Mouse (Mus musculus): ENCODE measurements around the gene Pelo. TPM values are rescaled to one million over a fixed set of nuclear protein-coding genes. Genes with fewer than 3 reads are reported as not detected.

The Pelo gene
- polyA plus RNA-seq, 1 experiment from 2014 or later: 34.9 TPM

DNA sequence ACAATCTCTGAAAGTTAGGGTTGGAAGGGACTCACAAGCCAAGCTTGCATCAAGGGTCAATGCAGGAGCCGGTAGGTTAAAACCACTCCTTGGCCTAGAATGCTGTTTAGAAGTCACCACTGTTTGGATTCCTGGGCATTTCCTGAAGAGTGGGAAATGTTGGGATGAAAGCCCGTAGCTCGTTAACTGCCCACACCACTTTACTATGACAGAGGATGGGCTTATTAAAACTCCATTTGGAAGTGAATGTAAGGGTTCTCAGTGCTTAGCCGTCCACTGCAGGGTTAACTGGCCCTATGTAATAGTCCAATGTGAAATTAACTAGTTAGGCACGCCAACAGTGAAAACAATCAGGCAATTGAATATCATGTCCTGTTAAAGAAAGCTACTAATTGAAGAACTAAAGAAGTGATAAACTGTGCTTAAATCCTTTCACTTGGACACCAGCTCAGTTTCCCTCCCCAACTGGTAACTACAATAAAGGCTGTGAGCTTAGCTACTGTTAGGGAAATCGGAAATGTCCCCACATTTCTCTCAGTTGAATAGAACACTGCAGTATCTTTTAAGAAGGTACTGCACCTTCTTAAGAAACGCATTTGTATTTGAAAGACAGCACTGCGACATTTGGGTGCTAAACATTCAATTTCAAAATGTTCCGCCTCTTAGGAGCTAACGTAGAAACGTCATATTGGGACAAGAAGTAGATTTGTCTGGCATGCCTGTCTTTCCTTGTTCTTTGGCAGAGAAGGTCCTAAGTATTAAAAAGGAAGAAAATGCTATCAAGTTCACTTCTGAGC is 10.6 kb upstream of the Pelo start:
- CTCF ChIA-PET: interaction anchor here (0.7 to 1.5 kb wide), 10 partner anchors 9 to 120 kb away, joined by 3 to 9 read pairs (median 3); partner anchors contain the start of gene Pelo
- no peaks in the 10 kb centered on the region for H3K27me3 ChIP-seq
- TF ChIP-seq CTCF (IDR thresholded peaks at IDR 0.05): no peak
- in situ Hi-C loops (cut with MboI; ENCODE audit: low pct_unique_long_range_greater_than_20kb): loop anchor here (25.0 kb wide), 1 partner anchor 1612 kb away; no protein-coding TSS in a partner anchor
- ATAC-seq: no peak
- POLR2A ChIA-PET: interaction anchor here (1.0 to 3.5 kb wide), 2 partner anchors 10 to 38 kb away, joined by 3 to 19 read pairs; partner anchors contain the start of gene Pelo
- no peak for DNase-seq (ENCODE audit: low read depth, low spot score)

DNA sequence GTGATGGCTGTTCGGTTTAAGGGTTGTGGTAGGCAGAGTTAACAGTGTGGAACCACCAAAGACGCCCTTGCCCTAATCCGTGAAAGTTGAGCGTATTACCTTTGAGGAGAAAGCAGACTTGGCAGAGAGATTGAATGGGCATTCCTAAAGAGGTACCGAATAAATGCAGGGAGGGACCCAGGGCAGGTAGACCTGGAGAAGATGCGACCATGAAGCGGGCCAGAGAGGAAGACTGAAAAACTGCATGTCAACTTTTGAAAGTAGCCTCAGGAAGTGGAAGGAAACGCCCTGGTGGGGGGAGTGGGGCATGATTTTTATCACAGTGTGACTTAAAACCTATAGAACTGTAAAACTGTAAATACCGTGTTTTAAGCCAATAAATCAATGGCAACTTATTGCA is 9.4 kb upstream of the Pelo start:
- ChIA-PET CTCF (interaction anchor here (1.1 to 1.5 kb wide), 2 partner anchors 10 to 119 kb away, joined by 3 to 9 read pairs; no protein-coding TSS in a partner anchor), POLR2A (interaction anchor here (3.5 kb wide), 1 partner anchor 9 kb away, joined by 19 read pairs; the partner anchor contains the start of gene Pelo)
- no peaks in the 10 kb centered on the region for H3K27me3 ChIP-seq
- no peak for ATAC-seq
- no peak for DNase-seq (ENCODE audit: low read depth, low spot score)
- in situ Hi-C loops (cut with MboI; ENCODE audit: low pct_unique_long_range_greater_than_20kb): loop anchor here (10.0 kb wide), 1 partner anchor 65 kb away; no protein-coding TSS in a partner anchor
- no peak for TF ChIP-seq CTCF (IDR thresholded peaks at IDR 0.05)

DNA sequence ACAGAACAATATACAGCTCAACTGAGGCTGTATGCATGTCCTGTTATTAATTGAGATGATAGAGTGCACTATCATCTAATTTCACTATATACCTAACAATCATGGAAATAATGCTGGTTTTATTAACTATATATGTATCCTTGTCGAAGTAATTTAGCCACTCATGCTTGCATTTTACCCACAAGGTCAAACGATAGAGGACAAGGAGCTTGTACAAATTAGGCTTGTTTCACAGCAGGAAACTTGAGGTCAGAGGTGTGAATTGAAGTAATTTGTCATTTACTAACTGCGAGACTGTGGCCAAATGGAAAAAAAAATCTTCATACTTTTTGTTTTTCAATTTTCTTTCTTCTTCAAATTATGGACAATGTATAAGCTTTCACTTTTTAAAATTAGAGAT is 8.2 kb upstream of the Pelo start:
- no peak for TF ChIP-seq CTCF (IDR thresholded peaks at IDR 0.05)
- in situ Hi-C loops (cut with MboI; ENCODE audit: low pct_unique_long_range_greater_than_20kb): loop anchor here (10.0 kb wide), 1 partner anchor 63 kb away; no protein-coding TSS in a partner anchor
- CTCF ChIA-PET: interaction anchor here (1.2 to 1.5 kb wide), 2 partner anchors 104 to 109 kb away, joined by 3 read pairs; no protein-coding TSS in a partner anchor

DNA sequence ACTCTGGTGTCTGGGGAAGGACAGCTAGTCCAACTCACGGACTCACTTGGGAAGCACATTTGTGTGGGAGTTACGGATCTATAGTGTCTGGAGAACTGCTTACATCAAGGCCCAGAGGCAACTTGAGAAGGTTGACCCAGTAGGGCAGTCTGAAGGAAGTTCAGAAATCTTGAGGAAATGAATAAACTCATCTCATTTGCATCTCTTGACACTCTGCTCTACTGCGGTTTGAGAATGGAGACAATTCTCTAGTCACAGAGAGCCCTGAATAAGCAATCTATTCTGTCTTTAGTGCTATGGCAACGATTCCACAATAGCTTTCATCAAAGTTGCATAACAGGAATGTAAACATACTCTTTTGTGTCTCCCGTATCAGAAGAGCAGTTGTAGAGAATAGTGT is 7.0 kb upstream of the Pelo start:
- ATAC-seq (no peak), DNase-seq (ENCODE audit: low read depth, low spot score) (no peak)
- ChIA-PET CTCF (interaction anchor here (0.7 to 1.5 kb wide), 2 partner anchors 58 to 108 kb away, joined by 3 to 4 read pairs; no protein-coding TSS in a partner anchor), POLR2A (no interaction called here)
- in situ Hi-C loops (cut with MboI; ENCODE audit: low pct_unique_long_range_greater_than_20kb): loop anchor here (10.0 kb wide), 1 partner anchor 62 kb away; no protein-coding TSS in a partner anchor
- no peaks in the 10 kb centered on the region for H3K27me3 ChIP-seq
- TF ChIP-seq CTCF (IDR thresholded peaks at IDR 0.05): no peak

More for the DNA sequence above, 8.2 kb upstream of the Pelo start:
- no peak for DNase-seq (ENCODE audit: low read depth, low spot score)
- POLR2A ChIA-PET: interaction anchor here (0.6 kb wide), 1 partner anchor 37 kb away, joined by 3 read pairs; no protein-coding TSS in a partner anchor
- H3K27me3 ChIP-seq: no peaks in the 10 kb centered on the region
- ATAC-seq: no peak

DNA sequence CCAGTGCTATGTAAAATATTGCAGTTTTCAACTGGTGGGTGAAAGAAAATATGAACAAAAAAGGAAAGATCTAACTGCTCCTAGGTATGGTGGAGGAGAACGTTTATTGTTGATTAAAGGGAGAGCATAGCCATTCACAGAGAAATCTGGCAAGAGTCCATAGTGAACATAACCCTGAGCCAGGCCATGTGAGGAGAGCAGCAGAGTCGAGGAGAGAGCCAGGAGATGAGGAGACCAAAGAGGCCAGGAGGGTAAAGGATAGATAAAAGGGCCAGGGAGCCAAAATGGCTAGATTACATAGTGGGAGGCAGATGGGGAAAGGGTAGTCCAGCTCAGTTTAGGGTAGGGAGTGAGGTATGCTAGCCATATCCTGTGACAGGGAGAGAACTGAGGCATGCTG is 6.2 kb upstream of the Pelo start:
- ChIA-PET CTCF (interaction anchor here (0.7 to 1.5 kb wide), 4 partner anchors 14 to 75 kb away, joined by 3 to 4 read pairs (median 4); no protein-coding TSS in a partner anchor), POLR2A (interaction anchor here (0.5 kb wide), 1 partner anchor 40 kb away, joined by 3 read pairs; no protein-coding TSS in a partner anchor)
- in situ Hi-C loops (cut with MboI; ENCODE audit: low pct_unique_long_range_greater_than_20kb): loop anchor here (10.0 kb wide), 1 partner anchor 61 kb away; no protein-coding TSS in a partner anchor
- no peaks in the 10 kb centered on the region for H3K27me3 ChIP-seq
- TF ChIP-seq CTCF (IDR thresholded peaks at IDR 0.05): no peak
- DNase-seq (ENCODE audit: low read depth, low spot score) (no peak), ATAC-seq (no peak)

DNA sequence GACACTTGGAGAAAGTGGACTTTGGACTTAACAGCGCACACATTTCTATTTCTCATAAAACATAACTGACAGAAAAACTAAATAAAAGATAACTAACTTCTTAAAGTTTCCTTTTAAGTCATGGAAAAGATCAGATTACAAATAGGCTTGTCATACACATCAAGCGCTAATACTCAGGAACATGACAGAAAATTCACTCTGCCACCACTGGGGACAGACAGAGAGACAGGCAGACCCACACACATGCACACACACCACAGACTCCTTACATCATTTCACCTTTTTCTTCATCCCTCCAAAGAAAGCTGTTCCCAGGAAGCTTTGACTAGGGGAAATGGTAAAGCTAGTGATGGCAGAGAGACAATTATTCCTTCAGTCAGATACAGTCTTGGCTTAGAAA is 5.4 kb upstream of the Pelo start:
- no peaks in the 10 kb centered on the region for H3K27me3 ChIP-seq
- DNase-seq (ENCODE audit: low read depth, low spot score) (no peak), ATAC-seq (no peak)
- in situ Hi-C loops (cut with MboI; ENCODE audit: low pct_unique_long_range_greater_than_20kb): loop anchor here (10.0 kb wide), 1 partner anchor 61 kb away; no protein-coding TSS in a partner anchor
- POLR2A ChIA-PET: no interaction called here
- no peak for TF ChIP-seq CTCF (IDR thresholded peaks at IDR 0.05)
- CTCF ChIA-PET: interaction anchor here (0.9 to 1.5 kb wide), 5 partner anchors 15 to 76 kb away, joined by 3 to 6 read pairs (median 4); no protein-coding TSS in a partner anchor

DNA sequence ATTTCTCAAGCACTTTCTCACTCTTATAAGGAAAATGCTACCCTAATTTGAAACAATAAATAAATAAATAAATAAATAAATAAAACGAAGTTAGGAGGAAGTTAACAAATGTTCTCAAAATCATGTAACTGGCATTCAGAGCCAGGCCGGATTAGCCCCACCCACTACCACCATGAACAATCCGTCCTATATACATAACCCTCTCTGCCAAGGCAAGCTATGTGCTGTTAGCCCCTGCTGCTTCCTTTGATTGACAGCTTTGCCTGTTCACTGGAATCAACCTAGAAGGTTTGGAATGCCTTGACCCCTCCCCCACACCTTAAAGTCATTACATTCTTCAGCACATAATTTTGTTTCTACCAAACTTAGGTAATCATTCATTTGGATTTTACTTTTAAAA is 1.5 kb upstream of the Pelo start:
- ATAC-seq: no peak
- no peak for TF ChIP-seq CTCF (IDR thresholded peaks at IDR 0.05)
- ChIA-PET CTCF (interaction anchor here (2.2 kb wide), 1 partner anchor 12 kb away, joined by 10 read pairs; no protein-coding TSS in a partner anchor), POLR2A (interaction anchor here (0.7 to 3.4 kb wide), 2 partner anchors 9 to 20 kb away, joined by 3 to 19 read pairs; partner anchors contain the start of genes Gm49395 and Itga1)
- in situ Hi-C loops (cut with MboI; ENCODE audit: low pct_unique_long_range_greater_than_20kb): loop anchor here (5.0 to 10.0 kb wide), 2 partner anchors 57 to 89 kb away; no protein-coding TSS in a partner anchor
- H3K27me3 ChIP-seq: no peaks in the 10 kb centered on the region
- no peak for DNase-seq (ENCODE audit: low read depth, low spot score)

DNA sequence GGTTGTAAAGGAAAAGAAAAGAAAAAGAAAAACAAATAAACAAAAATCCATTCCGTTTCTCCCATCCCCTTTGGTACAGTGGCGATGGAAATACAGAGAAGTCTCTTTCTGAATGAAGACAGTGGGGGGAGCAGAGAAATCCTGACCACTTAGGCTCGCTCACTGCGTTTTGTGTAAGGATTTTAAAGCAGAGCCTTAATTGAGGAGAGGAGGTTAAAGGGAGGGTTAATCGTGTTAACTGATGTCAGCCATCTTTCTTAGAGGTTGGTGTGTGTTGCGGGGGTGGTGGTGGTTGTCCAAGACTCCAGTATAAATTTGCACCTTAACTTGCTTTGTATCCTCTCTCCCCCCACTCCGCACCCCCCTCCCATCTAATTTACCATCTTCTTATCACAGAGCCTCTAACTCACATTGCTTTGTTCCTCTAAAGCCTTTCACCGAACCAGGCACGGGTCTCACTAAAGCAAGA is 1.0 kb upstream of the Pelo start:
- ChIA-PET POLR2A (interaction anchor here (3.4 kb wide), 1 partner anchor 10 kb away, joined by 19 read pairs; the partner anchor contains the start of genes Gm49395 and Itga1), CTCF (interaction anchor here (2.2 kb wide), 1 partner anchor 12 kb away, joined by 10 read pairs; no protein-coding TSS in a partner anchor)

DNA sequence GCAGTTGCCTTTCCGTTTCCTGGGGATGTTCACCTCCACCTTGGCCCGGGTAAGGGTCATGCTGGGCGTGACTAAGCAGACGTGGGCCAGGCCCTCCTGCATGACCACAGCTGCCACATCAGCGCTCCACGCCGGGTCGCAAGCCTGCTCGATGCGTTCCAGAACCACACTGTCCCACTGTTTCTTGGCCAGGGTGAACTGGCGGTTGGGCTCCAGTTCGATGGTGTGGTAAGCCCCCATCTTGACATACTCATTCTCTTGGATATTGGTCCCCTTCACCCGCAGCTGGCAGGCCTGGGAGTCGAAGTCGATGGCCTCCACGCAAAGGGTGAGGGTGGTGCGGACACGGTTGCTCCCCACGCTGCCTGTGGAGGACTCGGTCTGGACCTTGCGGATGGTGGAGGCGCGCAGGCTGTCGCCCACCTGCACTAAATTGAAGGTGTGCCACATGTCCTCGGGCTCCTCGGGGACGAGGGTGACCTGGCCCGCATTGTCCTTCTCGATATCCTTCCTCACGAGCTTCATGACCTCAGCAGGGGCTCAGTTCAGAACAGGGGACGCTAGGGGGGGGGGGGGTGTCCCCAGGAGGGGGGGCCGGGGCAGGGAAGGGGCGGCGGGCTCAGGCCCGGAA is 476 bp downstream of the Pelo start:
- H3K27me3 ChIP-seq: no peaks in the 10 kb centered on the region
- DNase-seq (ENCODE audit: low read depth, low spot score): no peak
- no peak for TF ChIP-seq CTCF (IDR thresholded peaks at IDR 0.05)
- peak; percentile 21 for ATAC-seq
- CTCF ChIA-PET: interaction anchor here (1.3 to 2.2 kb wide), 2 partner anchors 10 to 11 kb away, joined by 4 to 10 read pairs; no protein-coding TSS in a partner anchor
- POLR2A ChIA-PET: interaction anchor here (0.7 to 3.4 kb wide), 7 partner anchors 8 to 88 kb away, joined by 3 to 19 read pairs (median 4); partner anchors contain the start of genes Gm49395 and Itga1
- in situ Hi-C loops (cut with MboI; ENCODE audit: low pct_unique_long_range_greater_than_20kb): loop anchor here (5.0 to 10.0 kb wide), 2 partner anchors 55 to 87 kb away; no protein-coding TSS in a partner anchor

More for the DNA sequence above, 1.0 kb upstream of the Pelo start:
- in situ Hi-C loops (cut with MboI; ENCODE audit: low pct_unique_long_range_greater_than_20kb): loop anchor here (5.0 to 10.0 kb wide), 2 partner anchors 56 to 89 kb away; no protein-coding TSS in a partner anchor
- DNase-seq (ENCODE audit: low read depth, low spot score): no peak
- TF ChIP-seq CTCF (IDR thresholded peaks at IDR 0.05): no peak
- H3K27me3 ChIP-seq: no peaks in the 10 kb centered on the region
- no peak for ATAC-seq
